Mouse (Mus musculus) small intestine, adult 10 weeks (tissue): ENCODE results near the gene Erich3. TPM values are rescaled to one million over a fixed set of nuclear protein-coding genes. Genes with fewer than 3 reads are reported as not detected.

ENCODE experiments used
- polyA plus RNA-seq: library from polyadenylated mRNA; stranded (reverse); fragments of 350-450 nt; fragmentation: Illumina TruSeq; extraction: RNeasy Lipid Tissue Mini Kit (QIAGEN cat#74804); gene quantifications from one replicate; pipeline ENCODE4 v1.2.3, GENCODE M21; 2014; ENCODE audit warnings: low replicate concordance

The Erich3 gene
- 0.15 TPM for polyA plus RNA-seq

DNA sequence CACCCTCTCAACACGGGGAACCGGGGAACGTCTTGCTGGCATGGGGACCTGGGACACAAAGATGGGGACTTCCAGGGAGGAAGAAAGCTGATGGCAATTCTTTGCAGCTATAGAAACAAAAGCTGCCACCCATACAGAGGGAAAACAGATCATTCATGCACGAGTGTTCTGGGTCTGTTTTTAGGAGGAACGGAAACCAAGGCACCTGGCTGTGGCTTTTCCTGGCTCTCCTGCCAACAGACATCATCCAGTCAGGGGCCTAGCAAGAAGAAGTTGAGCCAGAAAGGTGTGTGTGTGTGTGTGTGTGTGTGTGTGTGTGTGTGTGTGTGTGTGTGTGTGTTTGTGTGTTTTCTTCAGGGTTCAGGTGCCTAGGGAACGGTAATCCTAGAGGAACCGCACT is at the start of gene Erich3:
Gene Erich3, plus strand, starts transcription at position 315 of the 400 bp plus-strand sequence.

Other genes starting within 250 kb of the Erich3 start
- 2.7 TPM for gene Cryz, start 67.1 kb upstream of the Erich3 start, polyA plus RNA-seq
- gene Tyw3, start 66.8 kb upstream of the Erich3 start, polyA plus RNA-seq: 1.4 TPM